Mouse (Mus musculus): Measurements from ENCODE around the gene Atp2a1. TPM values are rescaled to one million over a fixed set of nuclear protein-coding genes. Genes with fewer than 3 reads are reported as not detected.

Gene Atp2a1
- polyA plus RNA-seq, 1 experiment from 2014 or later, result 1.3 TPM

DNA sequence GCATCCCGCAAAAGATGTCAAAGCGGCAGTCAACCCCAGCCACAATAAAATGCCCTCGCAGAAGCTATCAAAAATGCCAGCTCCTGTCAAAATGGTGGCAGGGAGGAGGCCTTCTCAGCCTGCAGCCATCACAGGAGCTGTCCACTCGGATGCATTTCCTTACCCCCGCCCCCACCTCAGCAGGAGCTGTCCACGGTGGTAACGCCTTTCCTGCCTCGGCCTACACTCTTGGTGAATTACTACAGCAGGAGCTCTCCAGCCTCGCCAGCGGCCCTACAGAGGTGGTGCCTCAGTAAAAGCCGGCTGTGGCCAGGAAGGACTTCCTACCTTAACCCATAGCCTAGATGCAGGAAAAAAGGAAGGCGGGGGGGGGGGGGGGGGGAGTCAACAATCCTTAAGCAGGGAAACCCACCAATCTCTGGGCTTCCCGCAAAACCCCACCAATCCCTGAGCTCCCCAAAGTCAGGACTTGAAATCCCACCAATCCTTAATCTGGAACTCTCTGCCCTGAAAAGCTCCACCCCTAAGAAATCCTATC is 35.5 kb downstream of the Atp2a1 start:
- Histone ChIP-seq H3K27ac (replicated peaks in 1 of 2; ENCODE audit: control insufficient read depth in 1 of 2, insufficient read depth in 1 of 2, low read depth in 2 of 2, low read length in 2 of 2) (no peak overlapping the region), H3K4me3 (ENCODE audit: control insufficient read depth in 1 of 2, insufficient read depth in 1 of 2, low read depth in 1 of 2, low read length in 2 of 2) (no peak overlapping the region)
- ATAC-seq (ENCODE audit: insufficient number of reproducible peaks, insufficient read depth, low FRiP score, low read depth), result no peak

DNA sequence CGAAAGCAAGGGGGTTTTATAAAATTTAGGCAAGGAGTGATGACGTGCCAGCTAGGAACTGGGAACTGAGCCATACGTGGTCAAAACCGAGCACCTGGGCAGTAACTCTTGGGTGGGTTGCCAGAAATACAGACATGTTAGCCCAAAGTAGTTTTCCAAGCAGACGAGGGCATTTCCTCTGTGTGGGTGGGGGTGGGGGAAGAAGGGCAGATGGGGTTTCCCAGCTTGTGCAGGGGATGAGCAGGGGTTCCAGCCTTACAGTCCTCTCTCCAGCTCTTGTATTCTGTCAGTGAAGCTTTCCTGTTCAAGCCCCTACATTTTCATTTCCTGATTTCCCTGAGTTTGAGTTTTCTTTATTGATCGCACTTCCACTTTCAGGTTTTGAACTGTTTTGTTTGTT is 38.7 kb downstream of the Atp2a1 start:
- Histone ChIP-seq H3K4me2 (ENCODE audit: low read length) (no peak overlapping the region), H3K36me3 (ENCODE audit: control insufficient read depth, insufficient read depth, low read length) (no peaks in the 10 kb centered on the region), H3K27me3 (ENCODE audit: control insufficient read depth, insufficient read depth, low read length) (no peaks in the 10 kb centered on the region), H3K9ac (ENCODE audit: low read length) (no peak overlapping the region), H3K27ac (replicated peaks in 1 of 2; ENCODE audit: control insufficient read depth in 1 of 2, insufficient read depth in 1 of 2, low read depth in 2 of 2, low read length in 2 of 2) (no peak overlapping the region), H3K9me3 (ENCODE audit: control insufficient read depth, low read length) (no peaks in the 10 kb centered on the region), H3K4me1 (ENCODE audit: control insufficient read depth in 2 of 2, insufficient read depth in 2 of 2, low read length in 2 of 2) (peaks cover 0 to 5% of the 10 kb centered on the region in 2 experiments; a peak in 3 of 4 replicates), H3K4me3 (ENCODE audit: control insufficient read depth in 1 of 2, insufficient read depth in 1 of 2, low read depth in 1 of 2, low read length in 2 of 2) (no peak overlapping the region)
- ATAC-seq (ENCODE audit: insufficient number of reproducible peaks, insufficient read depth, low FRiP score, low read depth), result no peak
- 70% methylated on average over 6 of the region's 6 CpGs for WGBS

More for the DNA sequence above, 35.5 kb downstream of the Atp2a1 start:
- 41% methylated on average over 12 of the region's 13 CpGs for WGBS
- Histone ChIP-seq H3K9me3 (ENCODE audit: control insufficient read depth, low read length) (no peaks in the 10 kb centered on the region), H3K4me2 (ENCODE audit: low read length) (no peak overlapping the region), H3K9ac (ENCODE audit: low read length) (no peak overlapping the region), H3K4me1 (ENCODE audit: control insufficient read depth in 2 of 2, insufficient read depth in 2 of 2, low read length in 2 of 2) (peaks cover 3 to 12% of the 10 kb centered on the region in 2 experiments), H3K27me3 (ENCODE audit: control insufficient read depth, insufficient read depth, low read length) (no peaks in the 10 kb centered on the region), H3K36me3 (ENCODE audit: control insufficient read depth, insufficient read depth, low read length) (peaks cover 11% of the 10 kb centered on the region)

DNA sequence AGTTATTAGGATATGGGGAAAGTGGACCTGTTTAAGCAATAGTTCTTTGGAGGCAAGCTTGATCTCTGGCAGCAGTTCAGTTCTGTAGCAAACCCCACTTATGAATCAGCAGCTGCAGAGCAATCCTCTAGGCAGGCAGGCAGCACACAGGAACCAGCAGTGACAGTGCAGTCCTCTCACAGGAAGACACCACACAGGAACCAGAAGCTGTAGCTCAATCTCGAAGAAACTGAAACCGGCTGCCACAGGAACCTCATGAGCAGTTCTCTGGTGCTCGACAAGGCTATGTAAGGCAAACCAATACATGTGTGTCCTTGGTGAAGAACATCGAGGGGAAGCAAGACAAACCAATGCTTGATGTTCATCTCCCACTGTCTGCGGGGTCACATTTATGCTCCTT is 41.2 kb downstream of the Atp2a1 start:
- H3K9me3 ChIP-seq (ENCODE audit: control insufficient read depth, low read length), result no peaks in the 10 kb centered on the region
- no peaks in the 10 kb centered on the region for H3K4me1 ChIP-seq (ENCODE audit: control insufficient read depth in 2 of 2, insufficient read depth in 2 of 2, low read length in 2 of 2)
- no peaks in the 10 kb centered on the region for H3K27me3 ChIP-seq (ENCODE audit: control insufficient read depth, insufficient read depth, low read length)
- no peak for ATAC-seq (ENCODE audit: insufficient number of reproducible peaks, insufficient read depth, low FRiP score, low read depth)
- 80% methylated on average over 5 of the region's 5 CpGs for WGBS
- no peak overlapping the region for H3K27ac ChIP-seq (replicated peaks in 1 of 2; ENCODE audit: control insufficient read depth in 1 of 2, insufficient read depth in 1 of 2, low read depth in 2 of 2, low read length in 2 of 2)
- H3K4me2 ChIP-seq (ENCODE audit: low read length), result no peak overlapping the region
- H3K4me3 ChIP-seq (ENCODE audit: control insufficient read depth in 1 of 2, insufficient read depth in 1 of 2, low read depth in 1 of 2, low read length in 2 of 2), result no peak overlapping the region
- H3K36me3 ChIP-seq (ENCODE audit: control insufficient read depth, insufficient read depth, low read length), result no peaks in the 10 kb centered on the region
- no peak overlapping the region for H3K9ac ChIP-seq (ENCODE audit: low read length)

DNA sequence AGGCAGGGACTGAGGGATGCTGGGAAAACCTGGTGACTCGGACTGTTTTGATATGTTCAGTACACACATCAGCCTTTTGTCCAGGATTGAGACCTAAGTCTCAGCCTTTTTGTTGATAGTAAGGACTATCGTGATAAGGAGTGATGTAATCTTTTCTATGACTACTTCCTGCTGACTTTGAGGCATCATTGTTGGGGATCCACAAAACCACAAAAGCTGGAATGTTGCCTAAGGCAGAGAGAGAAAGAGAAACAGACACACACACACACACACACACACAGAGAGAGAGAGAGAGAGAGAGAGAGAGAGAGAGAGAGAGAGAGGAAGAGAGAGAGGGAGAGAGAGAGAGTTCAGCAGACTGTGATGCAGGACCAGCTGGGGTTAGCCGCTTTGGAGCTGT is 44.4 kb downstream of the Atp2a1 start:
- H3K36me3 ChIP-seq (ENCODE audit: control insufficient read depth, insufficient read depth, low read length), result no peaks in the 10 kb centered on the region
- no peaks in the 10 kb centered on the region for H3K4me1 ChIP-seq (ENCODE audit: control insufficient read depth in 2 of 2, insufficient read depth in 2 of 2, low read length in 2 of 2)
- no peaks in the 10 kb centered on the region for H3K9me3 ChIP-seq (ENCODE audit: control insufficient read depth, low read length)
- WGBS, result 34% methylated on average over 3 of the region's 3 CpGs
- H3K27me3 ChIP-seq (ENCODE audit: control insufficient read depth, insufficient read depth, low read length), result no peaks in the 10 kb centered on the region
- H3K9ac ChIP-seq (ENCODE audit: low read length), result no peak overlapping the region
- H3K27ac ChIP-seq (replicated peaks in 1 of 2; ENCODE audit: control insufficient read depth in 1 of 2, insufficient read depth in 1 of 2, low read depth in 2 of 2, low read length in 2 of 2), result no peak overlapping the region
- H3K4me2 ChIP-seq (ENCODE audit: low read length), result no peak overlapping the region
- ATAC-seq (ENCODE audit: insufficient number of reproducible peaks, insufficient read depth, low FRiP score, low read depth), result no peak
- H3K4me3 ChIP-seq (ENCODE audit: control insufficient read depth in 1 of 2, insufficient read depth in 1 of 2, low read depth in 1 of 2, low read length in 2 of 2), result no peak overlapping the region

DNA sequence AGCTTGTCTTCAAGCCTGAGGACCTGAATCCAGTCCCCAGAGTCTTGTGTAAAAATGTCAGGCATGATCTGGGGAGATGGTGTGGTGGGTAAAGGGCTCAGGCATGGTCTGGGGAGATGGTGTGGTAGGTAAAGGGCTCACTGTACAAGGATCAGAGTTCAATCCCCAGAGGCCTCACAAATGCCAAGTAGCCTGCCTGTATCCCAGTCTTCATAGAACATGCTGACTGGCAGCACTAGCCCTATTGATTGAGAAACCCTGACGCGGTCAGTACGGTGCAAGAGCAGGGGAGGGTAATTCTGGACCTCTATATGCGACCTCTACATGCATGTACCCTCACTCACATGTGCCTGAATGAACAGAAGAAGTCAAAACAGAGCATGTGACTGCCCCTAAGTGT is 45.3 kb downstream of the Atp2a1 start:
- Histone ChIP-seq H3K4me1 (ENCODE audit: control insufficient read depth in 2 of 2, insufficient read depth in 2 of 2, low read length in 2 of 2) (no peaks in the 10 kb centered on the region), H3K9ac (ENCODE audit: low read length) (no peak overlapping the region), H3K4me2 (ENCODE audit: low read length) (no peak overlapping the region), H3K27me3 (ENCODE audit: control insufficient read depth, insufficient read depth, low read length) (no peaks in the 10 kb centered on the region), H3K9me3 (ENCODE audit: control insufficient read depth, low read length) (no peaks in the 10 kb centered on the region), H3K27ac (replicated peaks in 1 of 2; ENCODE audit: control insufficient read depth in 1 of 2, insufficient read depth in 1 of 2, low read depth in 2 of 2, low read length in 2 of 2) (no peak overlapping the region), H3K36me3 (ENCODE audit: control insufficient read depth, insufficient read depth, low read length) (no peaks in the 10 kb centered on the region), H3K4me3 (ENCODE audit: control insufficient read depth in 1 of 2, insufficient read depth in 1 of 2, low read depth in 1 of 2, low read length in 2 of 2) (no peak overlapping the region)
- no peak for ATAC-seq (ENCODE audit: insufficient number of reproducible peaks, insufficient read depth, low FRiP score, low read depth)
- 93% methylated on average over 4 of the region's 4 CpGs for WGBS

DNA sequence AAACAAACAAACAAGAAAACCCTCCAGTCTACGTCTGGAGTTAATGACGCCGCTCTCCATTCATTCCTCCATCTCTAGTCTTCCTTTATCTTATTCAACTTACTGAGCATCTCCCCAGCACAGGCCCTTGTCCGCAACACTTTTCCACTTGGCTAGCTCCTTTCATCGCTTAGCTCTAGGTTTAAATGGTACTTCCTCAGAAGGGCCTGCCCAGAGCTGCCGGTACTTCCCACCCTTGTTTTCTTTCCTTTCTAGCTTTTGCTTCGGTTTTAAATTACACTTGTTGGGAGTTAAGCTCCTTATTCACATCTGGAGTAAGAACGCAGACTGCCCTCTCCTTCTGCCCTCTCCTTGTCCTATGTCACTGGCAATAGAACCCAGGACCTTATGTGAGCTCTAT is 45.9 kb downstream of the Atp2a1 start:
- Histone ChIP-seq H3K4me2 (ENCODE audit: low read length) (no peak overlapping the region), H3K4me1 (ENCODE audit: control insufficient read depth in 2 of 2, insufficient read depth in 2 of 2, low read length in 2 of 2) (no peaks in the 10 kb centered on the region), H3K9me3 (ENCODE audit: control insufficient read depth, low read length) (no peaks in the 10 kb centered on the region), H3K4me3 (ENCODE audit: control insufficient read depth in 1 of 2, insufficient read depth in 1 of 2, low read depth in 1 of 2, low read length in 2 of 2) (no peak overlapping the region), H3K9ac (ENCODE audit: low read length) (no peak overlapping the region), H3K27ac (replicated peaks in 1 of 2; ENCODE audit: control insufficient read depth in 1 of 2, insufficient read depth in 1 of 2, low read depth in 2 of 2, low read length in 2 of 2) (no peak overlapping the region), H3K27me3 (ENCODE audit: control insufficient read depth, insufficient read depth, low read length) (no peaks in the 10 kb centered on the region; the same call in 1 of the 2 replicates), H3K36me3 (ENCODE audit: control insufficient read depth, insufficient read depth, low read length) (no peaks in the 10 kb centered on the region)
- no peak for ATAC-seq (ENCODE audit: insufficient number of reproducible peaks, insufficient read depth, low FRiP score, low read depth)
- 51% methylated on average over 8 of the region's 8 CpGs for WGBS

DNA sequence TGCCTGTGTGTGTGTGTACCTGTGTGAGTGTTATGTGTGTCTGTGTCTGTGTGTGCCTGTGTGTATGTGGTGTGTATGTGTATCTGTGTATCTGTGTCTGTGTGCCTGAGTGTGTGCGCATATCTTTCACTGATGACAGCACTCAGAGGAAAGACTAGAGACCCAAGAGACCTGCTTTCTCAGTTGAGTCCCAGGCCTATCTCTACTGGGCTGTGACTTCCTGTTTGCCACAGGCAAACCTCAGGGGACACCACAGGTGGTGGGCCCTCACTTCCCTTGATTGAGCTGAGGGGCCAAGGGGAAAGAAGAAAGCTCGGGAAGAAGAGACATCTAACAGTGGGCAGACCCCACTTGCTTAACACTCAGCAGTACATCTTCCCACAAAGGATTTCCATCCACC is 46.3 kb downstream of the Atp2a1 start:
- H3K27ac ChIP-seq (replicated peaks in 1 of 2; ENCODE audit: control insufficient read depth in 1 of 2, insufficient read depth in 1 of 2, low read depth in 2 of 2, low read length in 2 of 2), result no peak overlapping the region
- H3K9me3 ChIP-seq (ENCODE audit: control insufficient read depth, low read length), result no peaks in the 10 kb centered on the region
- ATAC-seq (ENCODE audit: insufficient number of reproducible peaks, insufficient read depth, low FRiP score, low read depth), result no peak
- H3K9ac ChIP-seq (ENCODE audit: low read length), result no peak overlapping the region
- no peaks in the 10 kb centered on the region for H3K4me1 ChIP-seq (ENCODE audit: control insufficient read depth in 2 of 2, insufficient read depth in 2 of 2, low read length in 2 of 2)
- no peaks in the 10 kb centered on the region; the same call in 1 of the 2 replicates for H3K27me3 ChIP-seq (ENCODE audit: control insufficient read depth, insufficient read depth, low read length)
- H3K4me2 ChIP-seq (ENCODE audit: low read length), result no peak overlapping the region
- no peak overlapping the region for H3K4me3 ChIP-seq (ENCODE audit: control insufficient read depth in 1 of 2, insufficient read depth in 1 of 2, low read depth in 1 of 2, low read length in 2 of 2)
- H3K36me3 ChIP-seq (ENCODE audit: control insufficient read depth, insufficient read depth, low read length), result no peaks in the 10 kb centered on the region
- 36% methylated on average over 2 of the region's 2 CpGs for whole genome bisulfite sequencing

DNA sequence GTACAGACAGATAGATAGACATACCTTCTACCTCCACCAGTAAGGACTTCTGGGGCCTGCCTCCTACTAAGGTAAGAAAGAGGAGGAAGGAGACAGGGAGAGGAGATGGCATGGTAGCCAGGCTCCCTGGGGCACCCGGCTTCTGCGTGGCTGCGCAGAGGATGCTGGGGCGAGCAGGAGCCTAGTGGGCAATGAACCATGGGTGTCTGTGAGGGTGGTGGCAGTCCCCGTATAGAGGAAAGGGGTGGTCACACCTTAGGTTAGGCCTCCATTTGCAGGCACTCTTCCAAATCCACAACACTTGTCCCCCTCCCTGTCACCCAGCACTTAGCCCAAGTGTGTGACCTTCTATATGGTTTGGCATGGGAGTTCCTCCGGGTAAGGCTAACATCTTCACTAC is 48.2 kb downstream of the Atp2a1 start, which contains the start of gene Cd19:
Gene Cd19, minus strand, starts transcription at position 165 of the 400 bp plus-strand sequence.
- Histone ChIP-seq H3K27ac (replicated peaks in 1 of 2; ENCODE audit: control insufficient read depth in 1 of 2, insufficient read depth in 1 of 2, low read depth in 2 of 2, low read length in 2 of 2) (no peak within 1 kb of the TSS), H3K36me3 (ENCODE audit: control insufficient read depth, insufficient read depth, low read length) (no peaks in the 10 kb centered on the region), H3K4me3 (ENCODE audit: control insufficient read depth in 1 of 2, insufficient read depth in 1 of 2, low read depth in 1 of 2, low read length in 2 of 2) (no peak within 1 kb of the TSS), H3K4me1 (ENCODE audit: control insufficient read depth in 2 of 2, insufficient read depth in 2 of 2, low read length in 2 of 2) (no peaks in the 10 kb centered on the region), H3K27me3 (ENCODE audit: control insufficient read depth, insufficient read depth, low read length) (no peaks in the 10 kb centered on the region; the same call in 1 of the 2 replicates), H3K9ac (ENCODE audit: low read length) (no peak within 1 kb of the TSS), H3K4me2 (ENCODE audit: low read length) (no peak within 1 kb of the TSS), H3K9me3 (ENCODE audit: control insufficient read depth, low read length) (no peaks in the 10 kb centered on the region)
- WGBS, result 82% methylated on average over 6 of the region's 6 CpGs
- ATAC-seq (ENCODE audit: insufficient number of reproducible peaks, insufficient read depth, low FRiP score, low read depth), result no peak
